ENCODE assay signal across 18 mouse cellular contexts in genomic region chr10:39328661-39329060, GRCm38 (mm10).
"Had no signal": no experiment of that assay in that cellular context is flagged by ENCODE, and none has a peak within 500 bp of the region (broad histone marks: within the 10 kb centered on the region; RNA-seq: fewer than 3 reads in every experiment).

No protein-coding gene starts in this region.

- ATAC-seq: forebrain, embryonic 13.5 days; forebrain, embryonic 14.5 days; forebrain, embryonic 15.5 days; forebrain, embryonic 16.5 days; forebrain, postnatal 0 days had no signal

- DNase-seq: cerebellum, adult 9-10 months; cerebellum, adult 9-11 months; cerebellum, postnatal 25 days; cerebellum, postnatal 36 days; embryo, embryonic 11 days; forebrain, postnatal 0 days; gastrocnemius, adult 2 months; gastrocnemius, postnatal 10 days; gastrocnemius, postnatal 14 days; gastrocnemius, postnatal 25 days; gastrocnemius, postnatal 36 days; heart, adult 11 months; heart, adult 18-20 months; heart, adult 2 months had no signal
